Mouse (Mus musculus) heart, embryonic 14.5 days (tissue): ENCODE results near the gene Arhgef5. TPM values are rescaled to one million over a fixed set of nuclear protein-coding genes. Genes with fewer than 3 reads are reported as not detected.
A peak's percentile ranks its signal among the peaks of the same experiment; 100 is the strongest.

Source experiments
- ATAC-seq: fragments of 200-750 bp; cut with Nextera tagmentation; 2 replicates; pipeline ENCODE4 v1.8.0; 2017; ENCODE audit warnings: low read depth, moderate TSS enrichment; ENCODE audit not compliant: insufficient number of reproducible peaks, insufficient read depth, low FRiP score
- H3K27ac ChIP-seq, 2 experiments: fragments of 200-500 bp in 1 of 2; fragments of 300-500 bp in 1 of 2; sonication (generic) in 1 of 2; replicated peaks in 1 of 2; 2 replicates each; pipeline ENCODE4 v1.5.1; 2012 to 2014; ENCODE audit warnings: low read depth in 2 of 2, low read length in 2 of 2, control low read depth in 1 of 2, mild to moderate bottlenecking in 1 of 2, mixed read lengths in 1 of 2; ENCODE audit not compliant: control insufficient read depth in 1 of 2, insufficient read depth in 1 of 2
- H3K27me3 ChIP-seq: fragments of 300-500 bp; sonication (generic); 2 replicates; pipeline ENCODE4 v1.6.1; 2014; ENCODE audit warnings: mild to moderate bottlenecking, low read length, control low read depth; ENCODE audit not compliant: control insufficient read depth, insufficient read depth
- H3K36me3 ChIP-seq: fragments of 300-500 bp; sonication (generic); 2 replicates; pipeline ENCODE4 v1.6.1; 2014; ENCODE audit warnings: mild to moderate bottlenecking, control low read depth, low read length, mixed read lengths; ENCODE audit not compliant: control insufficient read depth, insufficient read depth
- H3K4me1 ChIP-seq, 2 experiments: fragments of 200-500 bp in 1 of 2; fragments of 300-500 bp in 1 of 2; sonication (generic) in 1 of 2; 2 replicates each; pipeline ENCODE4 v1.6.1; 2012 to 2014; ENCODE audit warnings: low read length in 2 of 2, control low read depth in 1 of 2, mixed read lengths in 1 of 2; ENCODE audit not compliant: control insufficient read depth in 2 of 2, insufficient read depth in 2 of 2
- H3K4me2 ChIP-seq: fragments of 300-500 bp; sonication (generic); 2 replicates; pipeline ENCODE4 v1.6.1; 2014; ENCODE audit warnings: mild to moderate bottlenecking, low read length
- H3K4me3 ChIP-seq, 2 experiments: fragments of 200-500 bp in 1 of 2; fragments of 300-500 bp in 1 of 2; sonication (generic) in 1 of 2; 2 replicates each; pipeline ENCODE4 v1.5.1; 2012 to 2014; ENCODE audit warnings: low read length in 2 of 2, mild to moderate bottlenecking in 2 of 2, control low read depth in 1 of 2, low read depth in 1 of 2, moderate library complexity in 1 of 2; ENCODE audit not compliant: control insufficient read depth in 1 of 2, insufficient read depth in 1 of 2
- H3K9ac ChIP-seq: fragments of 300-500 bp; sonication (generic); 2 replicates; pipeline ENCODE4 v1.6.1; 2014; ENCODE audit warnings: mild to moderate bottlenecking, low read length
- H3K9me3 ChIP-seq: fragments of 300-500 bp; sonication (generic); 2 replicates; pipeline ENCODE4 v1.6.1; 2016; ENCODE audit warnings: low read length, control low read depth; ENCODE audit not compliant: control insufficient read depth
- WGBS: fragments of 180-500 bp; shearing (Covaris S2); extraction: QIAGEN DNeasy Blood & Tissue Kit; methylation state at CpG from one replicate; pipeline ENCODE4 v1.1.7; 2014; 5-methylcytosine and 5-hydroxymethylcytosine counted together
- polyA plus RNA-seq: library from polyadenylated mRNA; unstranded; fragments of >200 nt; fragmentation: Nextera tagmentation; extraction: Ambion mirVana; gene quantifications from 2 replicates; pipeline ENCODE4 v1.2.1, GENCODE M21; 2014

Arhgef5 gene
- polyA plus RNA-seq, 1 experiment from 2014 or later: 6.9 TPM

DNA sequence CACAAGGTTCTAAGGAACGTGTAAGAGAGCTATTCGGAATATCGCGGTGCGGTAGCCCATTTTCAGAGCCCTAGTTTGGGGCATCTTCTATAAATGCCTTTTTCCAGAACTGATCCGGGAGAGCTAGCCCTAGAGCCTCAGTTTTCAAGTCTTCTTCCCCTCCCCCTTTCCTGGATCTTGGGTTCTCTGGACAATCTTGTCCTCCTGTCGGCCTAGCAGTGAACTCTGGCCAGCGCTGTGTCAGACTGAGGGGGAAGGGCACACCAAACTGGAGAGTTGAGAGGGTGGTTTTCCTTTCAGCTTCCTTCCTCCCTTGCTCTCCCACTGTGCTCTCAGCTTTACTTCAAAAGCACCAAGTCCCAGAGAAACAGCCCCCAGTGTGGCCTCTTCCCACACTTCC, 974 bp downstream of the Arhgef5 start:
- H3K4me3 ChIP-seq: peak overlapping the region; percentile 75 to 80
- no peaks in the 10 kb centered on the region for H3K36me3 ChIP-seq
- WGBS: 7% methylated on average over 8 of the region's 8 CpGs
- peak overlapping the region; percentile 83 for H3K9ac ChIP-seq
- ATAC-seq: peak; percentile 83
- no peaks in the 10 kb centered on the region; a peak in 2 of 4 replicates for H3K4me1 ChIP-seq
- peak overlapping the region; percentile 81 for H3K4me2 ChIP-seq
- no peaks in the 10 kb centered on the region for H3K27me3 ChIP-seq
- peak overlapping the region; percentile 63 to 78 for H3K27ac ChIP-seq
- H3K9me3 ChIP-seq: no peaks in the 10 kb centered on the region

DNA sequence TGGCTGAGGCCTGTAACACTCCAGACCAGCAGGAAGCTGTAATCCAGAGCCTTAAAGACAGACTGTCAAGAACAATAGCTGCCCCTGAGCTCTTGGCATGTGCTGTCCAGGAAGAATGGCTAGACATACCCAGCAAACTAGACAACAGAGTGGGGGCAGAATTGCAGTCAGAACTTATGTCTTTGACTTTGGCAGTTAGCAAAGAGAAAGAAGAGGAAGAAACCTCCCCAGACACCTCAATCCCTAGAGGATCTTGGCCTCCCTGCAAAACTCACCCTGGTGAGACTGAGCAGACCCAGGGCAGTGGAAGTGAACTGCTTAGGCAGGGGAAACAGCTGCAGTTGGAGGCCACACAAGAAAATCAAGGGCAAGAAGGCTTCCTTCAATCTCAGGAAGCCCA, 7.2 kb downstream of the Arhgef5 start:
- ATAC-seq: no peak; the same call in 1 of the 2 replicates
- no peaks in the 10 kb centered on the region for H3K9me3 ChIP-seq
- H3K27ac ChIP-seq: peak overlapping the region; percentile 71 to 85
- no peak overlapping the region for H3K4me3 ChIP-seq
- peaks cover 23% of the 10 kb centered on the region; the same call in 1 of the 2 replicates for H3K36me3 ChIP-seq
- peaks cover 0 to 3% of the 10 kb centered on the region in 2 experiments; a peak in 2 of 4 replicates for H3K4me1 ChIP-seq
- no peak overlapping the region for H3K9ac ChIP-seq
- no peak overlapping the region for H3K4me2 ChIP-seq
- H3K27me3 ChIP-seq: no peaks in the 10 kb centered on the region

DNA sequence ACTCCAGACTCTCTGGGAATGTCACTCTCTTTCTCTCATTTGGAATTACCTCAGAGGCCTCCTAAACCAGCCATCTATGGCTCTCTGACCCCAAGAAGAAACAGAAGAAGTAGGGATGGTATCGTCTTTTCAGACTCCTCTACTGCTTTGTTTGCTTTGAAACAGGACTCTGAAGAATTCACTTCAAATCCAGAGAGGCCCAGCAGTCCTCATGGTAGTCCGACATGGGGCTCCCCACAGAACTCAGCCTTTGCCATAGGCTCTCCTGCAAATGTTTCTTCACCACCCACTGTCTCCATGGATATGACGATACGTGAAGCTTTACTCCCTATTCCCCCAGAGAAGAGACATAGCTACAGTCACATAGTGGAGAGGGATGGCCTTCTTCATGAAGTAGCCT, 8.7 kb downstream of the Arhgef5 start:
- H3K36me3 ChIP-seq: peaks cover 33% of the 10 kb centered on the region; the same call in 1 of the 2 replicates
- no peaks in the 10 kb centered on the region for H3K9me3 ChIP-seq
- ATAC-seq: no peak
- no peak overlapping the region for H3K4me2 ChIP-seq
- WGBS: 82% methylated on average over 4 of the region's 4 CpGs
- H3K27ac ChIP-seq: no peak overlapping the region
- H3K4me3 ChIP-seq: no peak overlapping the region
- H3K27me3 ChIP-seq: no peaks in the 10 kb centered on the region
- H3K9ac ChIP-seq: no peak overlapping the region
- peaks cover 0 to 3% of the 10 kb centered on the region in 2 experiments; a peak in 2 of 4 replicates for H3K4me1 ChIP-seq

DNA sequence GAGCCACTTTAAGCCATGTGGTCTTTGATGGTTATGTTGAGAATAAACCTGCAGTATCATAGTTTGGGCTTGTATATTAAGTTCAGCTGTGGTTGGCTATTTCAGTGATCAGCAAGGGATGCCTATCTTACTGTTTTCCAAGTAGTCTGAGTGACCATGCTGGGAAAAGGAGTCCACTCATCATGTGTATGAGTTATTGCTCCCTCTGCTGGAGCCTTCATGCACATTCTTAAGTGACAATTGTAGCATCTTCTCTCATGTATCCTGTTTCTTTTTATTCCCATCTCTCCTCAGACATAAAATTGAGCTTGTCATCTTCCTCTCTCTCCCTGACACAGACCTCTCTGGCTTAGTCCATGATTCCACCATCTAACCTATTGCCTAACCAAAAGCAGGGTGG, 12.9 kb downstream of the Arhgef5 start:
- Histone ChIP-seq H3K27me3 (no peaks in the 10 kb centered on the region), H3K9ac (no peak overlapping the region), H3K9me3 (no peaks in the 10 kb centered on the region), H3K4me1 (no peaks in the 10 kb centered on the region), H3K4me2 (no peak overlapping the region), H3K36me3 (peaks cover 59% of the 10 kb centered on the region), H3K27ac (no peak overlapping the region), H3K4me3 (no peak overlapping the region)
- no peak for ATAC-seq

DNA sequence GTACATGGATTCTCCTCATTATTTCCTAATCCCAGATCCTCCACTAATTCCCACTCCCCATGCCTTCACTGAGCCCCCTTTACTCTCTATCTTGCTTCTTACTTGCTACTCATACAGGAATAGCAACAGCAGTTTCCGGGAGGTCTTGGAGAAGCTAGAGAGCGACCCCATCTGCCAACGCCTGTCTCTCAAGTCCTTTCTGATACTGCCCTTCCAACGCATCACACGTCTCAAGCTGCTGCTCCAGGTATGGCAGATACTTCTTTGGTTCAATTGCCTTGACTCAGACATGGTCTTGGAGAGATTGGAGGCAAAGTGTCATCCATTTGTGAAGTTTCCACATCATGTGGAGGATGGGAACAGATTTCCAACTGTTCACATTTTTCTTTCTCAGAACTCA, 15.1 kb downstream of the Arhgef5 start:
- Histone ChIP-seq H3K36me3 (peaks cover 67% of the 10 kb centered on the region), H3K4me2 (no peak overlapping the region), H3K27ac (no peak overlapping the region), H3K9ac (no peak overlapping the region), H3K4me1 (no peaks in the 10 kb centered on the region), H3K27me3 (no peaks in the 10 kb centered on the region), H3K4me3 (no peak overlapping the region), H3K9me3 (no peaks in the 10 kb centered on the region)
- WGBS: 77% methylated on average over 5 of the region's 5 CpGs
- no peak for ATAC-seq

DNA sequence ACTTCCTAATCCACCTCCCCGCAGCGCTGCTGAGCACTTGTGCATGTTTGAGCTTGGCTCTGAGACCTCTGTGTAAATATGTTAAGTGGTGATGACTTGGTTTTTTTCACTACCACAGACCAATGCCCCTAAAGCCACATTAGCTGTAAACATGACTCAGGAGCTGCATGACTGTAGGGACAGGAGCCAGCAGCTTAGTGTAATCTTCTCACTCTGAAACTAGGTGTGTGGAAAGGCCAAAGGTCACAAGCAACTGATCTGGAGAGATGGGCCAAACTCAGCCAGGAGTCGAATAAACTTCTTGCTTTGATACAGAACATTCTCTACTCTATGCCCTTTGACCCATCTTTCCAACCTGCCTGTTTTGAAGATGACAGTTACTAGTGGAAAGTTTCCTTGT, 26.7 kb downstream of the Arhgef5 start:
- Histone ChIP-seq H3K4me3 (no peak overlapping the region), H3K4me2 (no peak overlapping the region), H3K27me3 (no peaks in the 10 kb centered on the region), H3K9ac (no peak overlapping the region), H3K9me3 (no peaks in the 10 kb centered on the region), H3K36me3 (peaks cover 25% of the 10 kb centered on the region), H3K4me1 (peaks cover 0 to 4% of the 10 kb centered on the region in 2 experiments; a peak in 1 of 4 replicates), H3K27ac (no peak overlapping the region)
- WGBS: 66% methylated on average over 3 of the region's 3 CpGs
- no peak for ATAC-seq

DNA sequence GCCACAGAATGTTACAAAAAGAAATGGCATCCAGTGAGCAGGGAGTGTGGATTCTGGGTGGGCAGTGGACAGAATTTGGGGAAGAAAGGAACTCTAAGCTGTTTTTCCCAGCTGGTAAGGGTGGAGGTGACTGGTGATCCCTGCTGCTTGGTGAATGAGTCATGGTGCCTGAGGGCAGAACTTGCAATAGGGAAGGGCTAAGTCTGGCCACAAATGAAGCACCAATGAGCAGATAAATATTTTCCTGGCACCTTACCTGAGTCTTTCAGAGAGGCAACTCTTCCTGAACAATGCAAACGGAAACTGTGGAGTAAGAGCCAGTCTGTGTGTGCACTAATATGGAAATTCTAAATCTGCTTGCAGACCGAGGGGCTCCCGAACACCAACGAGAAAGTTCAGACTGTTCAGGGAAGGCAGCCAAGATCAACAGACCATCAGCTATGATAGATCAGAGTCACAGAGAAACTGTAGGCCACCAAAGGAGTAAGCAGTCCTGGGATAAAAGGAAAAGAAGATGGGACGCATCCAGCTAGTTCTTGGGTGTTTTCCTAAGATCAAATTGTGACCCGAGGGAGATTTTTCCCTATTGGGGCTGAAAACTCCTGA, 27.2 kb downstream of the Arhgef5 start:
- 0 out of 2 replicates have a peak, but pooled peaks have one; percentile 21 for ATAC-seq
- H3K4me1 ChIP-seq: peaks cover 0 to 4% of the 10 kb centered on the region in 2 experiments; a peak in 1 of 4 replicates
- H3K27ac ChIP-seq: no peak overlapping the region
- H3K4me3 ChIP-seq: no peak overlapping the region
- 52% methylated on average over 6 of the region's 6 CpGs for WGBS
- no peak overlapping the region for H3K4me2 ChIP-seq
- H3K9me3 ChIP-seq: no peaks in the 10 kb centered on the region
- no peak overlapping the region for H3K9ac ChIP-seq
- H3K36me3 ChIP-seq: peaks cover 21% of the 10 kb centered on the region
- H3K27me3 ChIP-seq: no peaks in the 10 kb centered on the region

DNA sequence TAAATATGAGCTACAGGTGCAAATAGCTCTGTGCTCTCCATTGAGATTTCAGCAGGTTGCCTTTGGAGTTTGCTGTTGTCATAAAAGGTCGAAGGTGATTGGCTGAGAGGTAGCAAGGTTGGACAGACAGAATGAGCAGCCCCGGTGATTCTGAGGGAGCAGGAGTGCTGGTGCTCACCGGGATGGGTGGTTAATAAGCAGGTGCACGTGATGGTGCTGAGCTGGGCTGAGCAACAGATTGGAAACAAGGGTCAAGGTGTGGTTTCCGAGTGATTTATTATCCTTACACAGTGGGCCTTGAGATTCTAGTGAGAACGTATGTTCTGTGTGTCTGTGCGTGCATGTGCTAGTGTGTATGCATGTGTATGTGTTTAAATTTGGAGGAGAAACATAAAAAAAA, 27.8 kb downstream of the Arhgef5 start:
- WGBS: 79% methylated on average over 7 of the region's 7 CpGs
- H3K9ac ChIP-seq: no peak overlapping the region
- H3K27ac ChIP-seq: no peak overlapping the region
- no peaks in the 10 kb centered on the region for H3K9me3 ChIP-seq
- H3K27me3 ChIP-seq: no peaks in the 10 kb centered on the region
- H3K4me3 ChIP-seq: no peak overlapping the region
- no peak overlapping the region for H3K4me2 ChIP-seq
- ATAC-seq: no peak
- H3K4me1 ChIP-seq: peaks cover 0 to 4% of the 10 kb centered on the region in 2 experiments; a peak in 1 of 4 replicates
- peaks cover 15% of the 10 kb centered on the region for H3K36me3 ChIP-seq
